Mouse (Mus musculus) liver, embryonic 15.5 days (tissue): ENCODE results near the gene Olfr96. TPM values are rescaled to one million over a fixed set of nuclear protein-coding genes. Genes with fewer than 3 reads are reported as not detected.
A peak's percentile ranks its signal among the peaks of the same experiment; 100 is the strongest.
"Not testable (repeated sequence)": the region's sequence is repeated elsewhere in the genome, so short reads cannot be mapped to it uniquely, and the experiment has no call there.

Experiments
- ATAC-seq: fragments of 200-750 bp; cut with Nextera tagmentation; 2 replicates; pipeline ENCODE4 v1.8.0; 2017; ENCODE audit warnings: moderate number of reproducible peaks, mild to moderate bottlenecking, moderate library complexity; ENCODE audit not compliant: insufficient read depth
- H3K27ac ChIP-seq: fragments of 300-500 bp; sonication (generic); replicated peaks from 2 replicates; pipeline ENCODE4 v1.5.1; 2015; ENCODE audit warnings: mild to moderate bottlenecking, inconsistent platforms
- H3K27me3 ChIP-seq: fragments of 300-500 bp; sonication (generic); 2 replicates; pipeline ENCODE4 v1.6.1; 2015; ENCODE audit warnings: mild to moderate bottlenecking, inconsistent platforms
- H3K36me3 ChIP-seq: fragments of 300-500 bp; sonication (generic); replicated peaks from 2 replicates; pipeline ENCODE4 v1.6.1; 2015; ENCODE audit warnings: moderate library complexity, mild to moderate bottlenecking, inconsistent platforms
- H3K4me1 ChIP-seq: fragments of 300-500 bp; sonication (generic); replicated peaks from 2 replicates; pipeline ENCODE4 v1.6.1; 2015; ENCODE audit warnings: inconsistent platforms
- H3K4me2 ChIP-seq: fragments of 300-500 bp; sonication (generic); 2 replicates; pipeline ENCODE4 v1.6.1; 2015; ENCODE audit warnings: moderate library complexity, mild to moderate bottlenecking, inconsistent platforms
- H3K4me3 ChIP-seq: fragments of 300-500 bp; sonication (generic); replicated peaks from 2 replicates; pipeline ENCODE4 v1.5.1; 2015; ENCODE audit warnings: mild to moderate bottlenecking, inconsistent platforms
- H3K9ac ChIP-seq: fragments of 300-500 bp; sonication (generic); 2 replicates; pipeline ENCODE4 v1.6.1; 2015; ENCODE audit warnings: moderate library complexity, mild to moderate bottlenecking, inconsistent platforms
- H3K9me3 ChIP-seq: fragments of 300-500 bp; sonication (generic); replicated peaks from 2 replicates; pipeline ENCODE4 v1.6.1; 2016; ENCODE audit warnings: inconsistent platforms
- WGBS: fragments of 180-500 bp; shearing (Covaris S2); methylation state at CpG from one replicate; pipeline ENCODE4 v1.1.7; 2015; ENCODE audit warnings: mixed read lengths; ENCODE audit not compliant: insufficient replicate concordance; 5-methylcytosine and 5-hydroxymethylcytosine counted together
- polyA plus RNA-seq: library from polyadenylated mRNA; unstranded; fragments of >200 nt; fragmentation: Nextera tagmentation; extraction: Ambion mirVana; gene quantifications from 2 replicates; pipeline ENCODE4 v1.2.1, GENCODE M21; 2015

Olfr96 gene
- polyA plus RNA-seq, 1 experiment from 2014 or later = not detected

DNA sequence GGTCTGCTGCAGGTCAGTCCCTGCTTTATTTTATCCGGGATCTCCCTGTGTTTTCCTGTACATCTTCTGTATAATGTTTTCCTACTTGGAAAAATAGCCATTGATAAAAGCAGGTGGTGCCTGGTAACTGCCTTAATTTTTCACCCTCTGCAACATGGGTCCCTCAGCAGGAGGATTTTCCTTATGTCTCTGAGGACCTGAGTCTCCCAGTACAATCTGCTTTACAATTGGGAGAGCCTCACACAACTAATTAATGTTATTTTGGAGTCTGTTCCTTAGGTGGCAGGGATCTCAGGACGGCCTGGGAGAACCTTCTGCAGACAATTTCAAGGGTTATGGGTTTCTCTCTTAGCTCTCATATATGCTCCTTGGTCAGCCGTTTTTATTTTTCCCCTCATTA is 6.9 kb upstream of the Olfr96 start, which contains the start of gene Olfr95:
Gene Olfr95, minus strand, starts transcription at position 101 of the 400 bp plus-strand sequence.
- H3K4me1 ChIP-seq = no peaks in the 10 kb centered on the region
- H3K27ac ChIP-seq = no peak within 1 kb of the TSS
- H3K9ac ChIP-seq = no peak within 1 kb of the TSS
- no peaks in the 10 kb centered on the region for H3K36me3 ChIP-seq
- WGBS = 37% methylated on average over 3 of the region's 3 CpGs
- H3K4me2 ChIP-seq = no peak within 1 kb of the TSS
- no peak for ATAC-seq
- peaks cover 15% of the 10 kb centered on the region for H3K27me3 ChIP-seq
- no peak within 1 kb of the TSS for H3K4me3 ChIP-seq
- H3K9me3 ChIP-seq = no peaks in the 10 kb centered on the region

GRCm38 (mm10) chr17:37218486-37218885 is 1.5 kb upstream of the Olfr96 start:
- Histone ChIP-seq H3K9ac (no peak overlapping the region), H3K4me3 (no peak overlapping the region), H3K4me2 (no peak overlapping the region), H3K4me1 (no peaks in the 10 kb centered on the region), H3K36me3 (no peaks in the 10 kb centered on the region), H3K9me3 (no peaks in the 10 kb centered on the region), H3K27me3 (no peaks in the 10 kb centered on the region), H3K27ac (no peak overlapping the region)
- 60% methylated on average over 3 of the region's 3 CpGs for WGBS
- ATAC-seq = no peak

DNA sequence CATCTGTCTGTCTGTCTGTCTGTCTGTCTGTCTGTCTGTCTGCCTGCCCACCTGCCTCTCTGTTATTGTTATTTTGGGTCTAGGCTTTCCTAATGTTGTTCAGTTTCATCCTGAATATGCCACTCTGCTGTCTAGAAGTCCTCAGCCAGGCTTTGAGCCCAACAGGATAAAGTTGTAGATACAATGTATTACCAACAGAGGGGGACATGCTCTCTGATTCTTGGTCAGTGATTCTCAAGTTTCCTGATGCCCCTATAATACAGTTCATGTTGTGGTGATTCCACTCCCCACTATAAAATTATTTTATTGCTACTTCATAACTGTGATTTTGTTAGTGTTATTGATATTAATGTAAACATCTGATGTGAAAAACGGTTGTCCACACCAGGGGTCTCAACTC is 1.9 kb downstream of the Olfr96 start:
- Histone ChIP-seq H3K27me3 (no peaks in the 10 kb centered on the region), H3K9ac (no peak overlapping the region), H3K9me3 (no peaks in the 10 kb centered on the region), H3K27ac (no peak overlapping the region), H3K4me1 (no peaks in the 10 kb centered on the region), H3K36me3 (no peaks in the 10 kb centered on the region), H3K4me3 (no peak overlapping the region), H3K4me2 (no peak overlapping the region)
- ATAC-seq = no peak
- WGBS = 11% methylated on average over 1 of the region's 1 CpGs

DNA sequence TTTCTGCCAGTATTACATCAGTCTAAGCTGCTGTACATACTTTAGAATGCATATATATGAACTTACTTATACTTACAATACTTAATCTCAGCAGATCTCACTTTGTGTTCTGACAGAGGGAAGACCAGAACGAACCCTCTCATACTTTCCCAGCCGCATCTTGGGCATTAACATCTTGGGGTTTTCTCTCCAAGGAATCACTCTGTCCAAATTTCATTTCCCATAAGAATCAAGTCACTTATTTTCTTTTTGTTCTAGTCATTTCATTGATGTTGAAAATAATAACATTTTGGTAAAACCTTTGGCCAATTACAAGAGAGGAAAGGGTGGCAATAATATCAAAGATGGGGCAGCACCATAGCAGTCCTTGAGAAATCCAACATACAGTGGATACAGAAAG is 17.3 kb downstream of the Olfr96 start, which contains the start of gene Olfr97:
Gene Olfr97, minus strand, starts transcription at position 101 of the 400 bp plus-strand sequence.
- H3K36me3 ChIP-seq, ATAC-seq, H3K4me1 ChIP-seq, H3K27ac ChIP-seq, H3K27me3 ChIP-seq, H3K4me3 ChIP-seq, H3K4me2 ChIP-seq, H3K9me3 ChIP-seq, H3K9ac ChIP-seq: not testable (repeated sequence)
- WGBS = 70% methylated on average over 2 of the region's 2 CpGs

DNA sequence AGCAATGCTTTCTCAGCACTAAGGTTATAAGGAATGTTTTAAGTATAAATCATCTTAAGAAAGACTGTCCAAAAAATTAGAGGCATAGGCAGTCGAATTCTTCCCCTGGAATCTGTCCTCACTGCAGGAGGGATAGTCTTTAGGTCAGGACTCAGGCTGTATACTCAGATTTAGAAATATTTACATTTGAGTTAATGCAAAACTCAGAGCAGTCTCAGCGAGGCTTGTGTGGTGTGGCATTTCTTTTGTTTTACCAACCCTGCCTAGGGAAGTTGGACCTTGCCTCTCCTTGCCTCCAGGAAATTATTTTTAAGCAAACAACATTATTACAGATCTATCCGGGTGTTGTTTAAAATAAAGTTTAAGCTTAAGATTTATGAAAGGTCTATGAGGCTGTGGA is 22.3 kb downstream of the Olfr96 start:
- ATAC-seq = peak; percentile 52; the same call in 1 of the 2 replicates
- Histone ChIP-seq H3K4me1 (no peaks in the 10 kb centered on the region), H3K4me2 (no peak overlapping the region), H3K9me3 (no peaks in the 10 kb centered on the region), H3K4me3 (no peak overlapping the region), H3K36me3 (no peaks in the 10 kb centered on the region), H3K9ac (no peak overlapping the region), H3K27me3 (no peaks in the 10 kb centered on the region), H3K27ac (no peak overlapping the region)
- WGBS = 24% methylated on average over 3 of the region's 3 CpGs

- Histone ChIP-seq H3K4me2 (no peak overlapping the region), H3K9ac (no peak overlapping the region), H3K4me3 (no peak overlapping the region), H3K36me3 (no peaks in the 10 kb centered on the region), H3K27me3 (no peaks in the 10 kb centered on the region), H3K27ac (no peak overlapping the region), H3K4me1 (no peaks in the 10 kb centered on the region), H3K9me3 (no peaks in the 10 kb centered on the region)
- 21% methylated on average over 5 of the region's 5 CpGs for WGBS
- ATAC-seq = no peak
These were observed 26.8 kb downstream of the Olfr96 start for GRCm38 (mm10) chr17:37246715-37247114.

DNA sequence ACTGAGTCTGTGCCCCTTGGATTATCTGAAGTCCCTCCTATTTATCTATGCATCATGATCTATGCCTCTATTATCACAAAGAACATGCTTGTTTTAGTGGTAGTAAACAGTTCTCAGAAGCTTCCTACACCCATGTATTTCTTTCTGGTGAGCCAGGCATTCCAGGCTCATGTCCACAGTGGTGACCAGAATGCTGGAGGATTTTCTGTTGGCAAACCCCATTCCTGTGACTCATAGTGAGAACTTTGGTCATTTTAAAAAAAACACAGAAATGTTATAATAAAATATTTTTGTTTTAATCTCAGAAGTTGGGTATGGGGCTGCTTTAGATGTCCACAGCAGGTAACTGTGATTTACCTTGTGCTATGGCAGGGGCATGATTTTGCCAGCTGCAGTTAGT is 29.5 kb downstream of the Olfr96 start:
- Histone ChIP-seq H3K9ac (no peak overlapping the region), H3K27me3 (no peaks in the 10 kb centered on the region), H3K27ac (no peak overlapping the region), H3K36me3 (no peaks in the 10 kb centered on the region), H3K4me2 (no peak overlapping the region), H3K9me3 (no peaks in the 10 kb centered on the region), H3K4me3 (no peak overlapping the region), H3K4me1 (no peaks in the 10 kb centered on the region)
- no peak for ATAC-seq

DNA sequence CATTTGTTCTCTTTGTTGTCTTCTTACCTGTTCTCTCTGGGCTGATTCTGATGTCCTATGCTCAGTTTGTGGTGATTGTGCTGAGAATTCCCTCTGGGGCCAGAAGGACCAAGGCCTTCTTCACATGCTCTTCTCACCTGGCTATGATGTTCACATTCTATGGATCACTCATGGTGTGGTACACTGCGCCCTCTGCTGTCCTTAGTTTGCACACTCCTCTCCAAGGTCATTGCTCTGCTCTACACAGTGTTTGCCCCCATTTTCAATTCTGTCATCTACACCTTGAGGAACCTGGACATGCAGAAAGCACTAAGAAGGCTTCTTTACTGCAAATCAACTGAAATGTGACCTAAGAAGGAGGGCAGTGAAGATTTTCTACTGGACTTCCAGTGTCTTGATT is 30.6 kb downstream of the Olfr96 start:
- ATAC-seq = no peak
- WGBS = 0% methylated on average over 1 of the region's 1 CpGs
- H3K9me3 ChIP-seq = no peaks in the 10 kb centered on the region
- H3K4me3 ChIP-seq = no peak overlapping the region
- no peaks in the 10 kb centered on the region for H3K36me3 ChIP-seq
- no peaks in the 10 kb centered on the region for H3K27me3 ChIP-seq
- H3K27ac ChIP-seq = no peak overlapping the region
- no peak overlapping the region for H3K4me2 ChIP-seq
- H3K4me1 ChIP-seq = no peaks in the 10 kb centered on the region
- H3K9ac ChIP-seq = no peak overlapping the region

DNA sequence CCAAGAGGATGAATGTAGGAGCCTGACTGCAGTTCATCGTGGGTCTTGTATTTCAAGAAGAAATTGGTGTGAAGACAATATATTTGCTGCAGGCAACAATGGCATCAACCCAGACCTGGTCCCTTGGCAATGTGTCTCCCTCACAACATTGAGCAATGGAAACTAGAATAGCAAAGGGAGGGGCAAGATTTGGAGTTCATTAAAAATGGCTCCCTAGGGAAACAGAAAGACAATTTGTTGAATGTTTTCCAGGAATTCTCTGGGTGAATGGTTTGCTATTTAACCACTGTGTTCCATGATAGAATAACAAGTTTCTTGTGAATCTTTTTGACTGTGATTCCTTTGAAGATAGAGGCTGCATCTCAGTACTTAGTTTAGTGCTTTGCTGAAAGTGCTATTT is 43.7 kb downstream of the Olfr96 start, which contains the start of gene Olfr98:
Gene Olfr98, minus strand, starts transcription at position 124 of the 400 bp plus-strand sequence.
- WGBS = 48% methylated on average over 1 of the region's 1 CpGs
- Histone ChIP-seq H3K9me3 (no peaks in the 10 kb centered on the region), H3K4me1 (no peaks in the 10 kb centered on the region), H3K4me3 (no peak within 1 kb of the TSS), H3K27me3 (no peaks in the 10 kb centered on the region), H3K36me3 (no peaks in the 10 kb centered on the region), H3K4me2 (no peak within 1 kb of the TSS), H3K27ac (no peak within 1 kb of the TSS), H3K9ac (no peak within 1 kb of the TSS)
- ATAC-seq = no peak

DNA sequence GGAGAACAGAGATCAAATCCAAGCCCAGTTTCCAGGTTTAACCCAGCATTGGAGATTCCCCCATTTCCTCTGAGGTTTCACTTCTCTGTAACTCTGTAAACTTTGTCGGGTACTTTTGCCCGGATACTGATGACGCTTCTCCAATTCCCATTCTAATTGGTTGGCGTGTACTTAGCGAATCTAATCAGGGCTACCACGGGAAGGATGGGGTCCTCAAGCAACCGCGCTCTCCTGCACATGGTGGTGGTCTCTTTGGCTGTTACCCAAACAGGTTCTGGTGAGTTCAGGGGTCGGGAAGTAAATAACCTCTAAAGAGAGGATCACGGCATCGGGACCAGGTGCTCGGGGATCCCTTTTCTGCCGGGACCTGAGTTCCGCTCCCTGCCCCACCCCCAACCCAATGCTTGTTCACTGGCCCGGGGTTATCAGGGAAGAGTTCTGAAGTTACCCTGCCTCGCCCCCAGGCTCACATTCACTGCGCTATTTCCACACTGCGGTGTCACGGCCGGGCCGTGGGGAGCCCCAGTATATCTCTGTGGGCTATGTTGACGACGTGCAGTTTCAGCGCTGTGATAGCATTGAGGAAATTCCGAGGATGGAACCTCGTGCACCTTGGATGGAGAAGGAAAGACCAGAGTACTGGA is 50.2 kb downstream of the Olfr96 start, which contains the start of gene H2-M3:
Gene H2-M3, plus strand, starts transcription at position 163 of the 644 bp plus-strand sequence.
- Histone ChIP-seq H3K9ac (no peak within 1 kb of the TSS), H3K4me3 (peak within 1 kb of the TSS; percentile 61), H3K4me1 (no peaks in the 10 kb centered on the region; the same call in 1 of the 2 replicates), H3K27me3 (no peaks in the 10 kb centered on the region), H3K36me3 (no peaks in the 10 kb centered on the region), H3K27ac (no peak within 1 kb of the TSS), H3K9me3 (no peaks in the 10 kb centered on the region), H3K4me2 (peak within 1 kb of the TSS; percentile 77)
- peak; percentile 76 for ATAC-seq
- WGBS = 2% methylated on average over 26 of the region's 26 CpGs

GRCm38 (mm10) chr17:37270702-37271092 is 50.8 kb downstream of the Olfr96 start:
- no peak overlapping the region for H3K27ac ChIP-seq
- H3K4me3 ChIP-seq = peak overlapping the region; percentile 61
- H3K9me3 ChIP-seq = no peaks in the 10 kb centered on the region
- H3K27me3 ChIP-seq = no peaks in the 10 kb centered on the region
- peak overlapping the region; percentile 77 for H3K4me2 ChIP-seq
- no peaks in the 10 kb centered on the region for H3K36me3 ChIP-seq
- 15% methylated on average over 8 of the region's 8 CpGs for whole genome bisulfite sequencing
- no peak overlapping the region for H3K9ac ChIP-seq
- peak; percentile 40; the same call in 1 of the 2 replicates for ATAC-seq
- no peaks in the 10 kb centered on the region; the same call in 1 of the 2 replicates for H3K4me1 ChIP-seq
